Mouse (Mus musculus): ENCODE measurements around the gene Ptk7. TPM values are rescaled to one million over a fixed set of nuclear protein-coding genes. Genes with fewer than 3 reads are reported as not detected.

Gene Ptk7
- polyA plus RNA-seq, 1 experiment from 2014 or later = 80.9 TPM

DNA sequence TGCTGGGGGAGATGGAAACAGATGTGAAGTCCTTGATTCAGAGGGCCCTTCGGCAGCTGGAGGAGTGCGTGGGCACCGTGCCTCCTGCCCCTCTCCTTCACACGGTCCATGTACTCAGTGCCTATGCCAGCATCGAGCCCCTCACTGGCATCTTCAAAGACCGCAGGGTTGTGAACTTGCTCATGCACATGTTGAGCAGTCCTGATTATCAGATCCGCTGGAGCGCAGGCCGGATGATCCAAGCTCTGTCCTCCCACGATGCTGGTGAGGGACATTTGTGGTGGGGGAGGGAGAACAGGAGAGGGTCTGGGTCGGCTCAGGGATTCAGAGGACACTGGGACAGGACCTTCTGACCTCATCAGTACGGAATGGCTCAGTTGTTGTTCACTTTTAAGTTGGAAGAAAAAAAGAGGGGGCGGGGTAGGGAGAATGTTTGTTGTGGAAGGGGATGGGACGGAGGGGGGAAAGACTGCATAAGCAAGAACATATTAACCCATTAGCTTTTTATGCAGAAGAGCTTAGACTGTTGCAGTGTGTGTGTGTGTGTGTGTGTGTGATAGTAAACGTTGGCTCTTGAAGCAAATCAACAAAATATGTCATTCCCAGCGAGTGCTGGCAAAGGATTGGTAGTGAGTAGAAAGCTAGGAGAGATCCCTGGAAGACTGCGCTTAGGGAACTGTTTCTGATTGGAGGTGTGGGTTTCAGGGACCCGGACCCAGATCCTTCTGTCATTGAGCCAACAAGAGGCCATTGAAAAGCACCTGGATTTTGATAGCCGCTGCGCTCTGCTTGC is 22.6 kb upstream of the Ptk7 start:
- peaks cover 34% of the 10 kb centered on the region for H3K4me1 ChIP-seq
- peak overlapping the region; percentile 65 for H3K4me2 ChIP-seq (replicated peaks)
- no peaks in the 10 kb centered on the region for H3K27me3 ChIP-seq
- peaks cover 43% of the 10 kb centered on the region for H3K36me3 ChIP-seq
- H3K4me3 ChIP-seq = peak overlapping the region; percentile 67
- H3K9me3 ChIP-seq (replicated peaks) = no peaks in the 10 kb centered on the region
- H3K9ac ChIP-seq = peak overlapping the region; percentile 91
- 78% methylated on average over 20 of the region's 20 CpGs for WGBS
- no peak overlapping the region for H3K27ac ChIP-seq
- no peak for ATAC-seq (ENCODE audit: low FRiP score)

DNA sequence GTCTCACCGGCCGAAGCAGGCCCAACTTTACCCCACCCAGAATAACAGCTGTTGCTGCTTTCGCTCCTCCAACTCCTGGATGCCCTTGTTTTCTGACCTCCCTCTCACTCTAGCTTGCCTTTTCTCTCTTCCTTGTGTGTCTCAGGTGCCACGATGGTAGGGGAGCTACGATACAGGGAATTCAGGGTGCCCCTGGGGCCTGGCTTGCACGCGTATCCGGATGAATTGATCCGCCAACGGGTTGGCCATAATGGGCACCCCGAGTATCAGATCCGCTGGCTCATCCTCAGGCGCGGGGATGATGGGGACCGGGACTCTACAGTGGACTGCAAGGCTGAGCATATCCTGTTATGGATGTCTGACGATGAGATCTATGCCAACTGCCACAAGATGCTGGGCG is 22.0 kb upstream of the Ptk7 start:
- Histone ChIP-seq H3K27ac (peak overlapping the region; percentile 94; the same call in 1 of the 2 replicates), H3K27me3 (no peaks in the 10 kb centered on the region), H3K9ac (peak overlapping the region; percentile 91), H3K9me3 (replicated peaks) (no peaks in the 10 kb centered on the region), H3K36me3 (peaks cover 37% of the 10 kb centered on the region), H3K4me1 (peaks cover 40% of the 10 kb centered on the region), H3K4me3 (peak overlapping the region; percentile 67), H3K4me2 (replicated peaks) (peak overlapping the region; percentile 65)
- 80% methylated on average over 17 of the region's 17 CpGs for WGBS
- no peak for ATAC-seq (ENCODE audit: low FRiP score)

- Histone ChIP-seq H3K27ac (peak within 1 kb of the TSS; percentile 94), H3K27me3 (no peaks in the 10 kb centered on the region), H3K4me1 (peaks cover 40% of the 10 kb centered on the region), H3K4me2 (replicated peaks) (peak within 1 kb of the TSS; percentile 65), H3K36me3 (peaks cover 29% of the 10 kb centered on the region), H3K9ac (peak within 1 kb of the TSS; percentile 91), H3K9me3 (replicated peaks) (no peaks in the 10 kb centered on the region), H3K4me3 (peak within 1 kb of the TSS; percentile 67)
- WGBS = under 1% methylated on average over 53 of the region's 58 CpGs
- ATAC-seq (ENCODE audit: low FRiP score) = peak; percentile 95
Observed at GRCm38 (mm10) chr17:46650232-46651031, 21.1 kb upstream of the Ptk7 start, which contains the start of gene Cul7. Gene Cul7 (plus strand): TSS chr17:46650337.

DNA sequence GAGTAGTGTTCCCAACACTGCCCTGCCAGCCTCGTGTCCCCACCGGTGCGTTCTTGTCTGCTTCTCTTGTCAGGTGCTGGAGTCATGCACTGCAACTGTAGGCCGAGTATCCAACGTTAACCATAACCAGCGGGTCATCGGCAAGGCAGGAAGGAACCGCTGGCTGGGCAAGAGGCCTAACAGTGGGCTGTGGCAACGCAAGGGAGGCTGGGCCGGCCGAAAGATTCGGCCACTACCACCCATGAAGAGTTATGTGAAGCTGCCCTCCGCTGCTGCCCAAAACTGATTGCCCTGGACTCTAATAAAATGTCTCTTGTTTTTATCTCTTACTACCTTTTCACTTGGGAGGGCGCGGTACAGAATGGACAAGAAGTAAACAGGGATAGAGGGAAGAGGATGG is 20.5 kb upstream of the Ptk7 start:
- ATAC-seq (ENCODE audit: low FRiP score) = no peak
- Histone ChIP-seq H3K27me3 (no peaks in the 10 kb centered on the region), H3K9me3 (replicated peaks) (no peaks in the 10 kb centered on the region), H3K9ac (peak overlapping the region; percentile 91), H3K36me3 (peaks cover 25% of the 10 kb centered on the region), H3K4me1 (peaks cover 44% of the 10 kb centered on the region), H3K27ac (peak overlapping the region; percentile 94), H3K4me3 (peak overlapping the region; percentile 67), H3K4me2 (replicated peaks) (peak overlapping the region; percentile 65)
- 37% methylated on average over 15 of the region's 15 CpGs for WGBS

DNA sequence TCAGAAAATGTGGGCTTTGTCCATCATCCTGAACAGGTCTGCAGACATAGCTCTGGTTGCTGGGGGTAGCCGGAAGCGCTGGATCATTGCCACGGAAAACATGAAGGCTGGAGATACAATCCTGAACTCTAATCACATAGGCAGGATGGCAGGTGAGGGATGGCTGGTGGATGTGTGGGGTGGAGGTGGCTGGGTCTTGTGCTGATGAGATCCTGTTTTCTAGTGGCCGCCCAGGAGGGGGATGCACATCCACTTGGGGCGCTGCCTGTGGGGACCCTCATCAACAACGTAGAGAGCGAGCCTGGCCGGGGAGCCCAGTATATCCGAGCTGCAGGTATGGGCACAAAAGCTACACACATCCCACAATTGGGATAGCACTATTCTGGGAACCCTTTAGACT is 19.1 kb upstream of the Ptk7 start:
- Histone ChIP-seq H3K9ac (no peak overlapping the region), H3K27ac (no peak overlapping the region), H3K9me3 (replicated peaks) (no peaks in the 10 kb centered on the region)

DNA sequence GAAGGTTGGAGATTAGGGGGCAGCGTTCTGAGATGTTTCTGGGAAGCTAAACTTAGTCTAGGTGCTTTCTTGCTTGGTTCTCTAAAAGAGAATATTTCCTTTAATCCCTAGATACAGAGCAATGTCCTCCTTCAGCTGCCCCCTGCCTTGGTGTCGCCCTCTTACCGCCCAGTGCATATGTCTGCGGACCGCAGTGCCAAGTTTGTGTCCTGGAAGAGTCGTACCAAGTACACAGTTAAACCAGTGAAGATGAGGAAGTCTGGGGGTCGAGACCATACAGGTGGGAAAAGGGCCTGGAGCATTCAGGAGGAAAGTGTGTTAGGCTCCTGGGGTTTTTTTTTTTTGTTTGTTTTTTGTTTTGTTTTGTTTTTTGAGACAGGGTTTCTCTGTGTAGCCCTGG is 18.0 kb upstream of the Ptk7 start:
- Histone ChIP-seq H3K4me3 (no peak overlapping the region), H3K4me1 (peaks cover 43% of the 10 kb centered on the region), H3K4me2 (replicated peaks) (peak overlapping the region; percentile 93; the same call in 1 of the 2 replicates), H3K9me3 (replicated peaks) (no peaks in the 10 kb centered on the region), H3K27ac (no peak overlapping the region), H3K36me3 (peaks cover 14% of the 10 kb centered on the region), H3K9ac (no peak overlapping the region), H3K27me3 (no peaks in the 10 kb centered on the region)
- ATAC-seq (ENCODE audit: low FRiP score) = no peak
- 90% methylated on average over 7 of the region's 7 CpGs for WGBS

More for the DNA sequence above, 19.1 kb upstream of the Ptk7 start:
- WGBS = 92% methylated on average over 9 of the region's 9 CpGs
- no peak overlapping the region for H3K4me3 ChIP-seq
- H3K4me1 ChIP-seq = peaks cover 47% of the 10 kb centered on the region
- peaks cover 11% of the 10 kb centered on the region for H3K36me3 ChIP-seq
- H3K4me2 ChIP-seq (replicated peaks) = no peak overlapping the region
- H3K27me3 ChIP-seq = no peaks in the 10 kb centered on the region
- ATAC-seq (ENCODE audit: low FRiP score) = no peak

DNA sequence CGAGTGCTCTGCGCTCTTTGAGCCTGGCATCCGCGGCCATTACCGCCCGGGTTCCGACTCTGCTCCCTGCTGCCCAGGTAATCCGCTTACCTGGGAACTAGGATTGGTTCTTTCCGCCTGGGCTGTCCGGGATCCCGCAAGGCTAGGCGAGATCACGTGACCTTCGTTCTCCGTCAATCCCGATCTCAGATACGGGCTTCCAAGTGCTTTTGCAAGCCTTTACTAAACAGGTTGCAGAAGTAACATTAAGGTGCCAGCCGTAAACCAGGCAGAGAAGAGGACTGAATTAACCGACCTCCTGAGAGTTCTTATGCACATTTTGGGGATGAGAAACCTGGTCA is 17.0 kb upstream of the Ptk7 start:
- Histone ChIP-seq H3K27ac (peak overlapping the region; percentile 82), H3K9ac (peak overlapping the region; percentile 83), H3K36me3 (peaks cover 23% of the 10 kb centered on the region), H3K4me3 (peak overlapping the region; percentile 77), H3K9me3 (replicated peaks) (no peaks in the 10 kb centered on the region), H3K4me1 (peaks cover 34% of the 10 kb centered on the region), H3K4me2 (replicated peaks) (peak overlapping the region; percentile 93), H3K27me3 (no peaks in the 10 kb centered on the region)
- ATAC-seq (ENCODE audit: low FRiP score) = no peak
- WGBS = under 1% methylated on average over 19 of the region's 19 CpGs

- H3K4me2 ChIP-seq (replicated peaks) = peak within 1 kb of the TSS; percentile 93
- no peaks in the 10 kb centered on the region for H3K9me3 ChIP-seq (replicated peaks)
- no peaks in the 10 kb centered on the region for H3K27me3 ChIP-seq
- peak; percentile 71 for ATAC-seq (ENCODE audit: low FRiP score)
- peaks cover 25% of the 10 kb centered on the region for H3K36me3 ChIP-seq
- H3K27ac ChIP-seq = peak within 1 kb of the TSS; percentile 82
- H3K9ac ChIP-seq = peak within 1 kb of the TSS; percentile 83
- peak within 1 kb of the TSS; percentile 77 for H3K4me3 ChIP-seq
- peaks cover 28% of the 10 kb centered on the region for H3K4me1 ChIP-seq
- under 1% methylated on average over 53 of the region's 53 CpGs for WGBS
Observed at GRCm38 (mm10) chr17:46645561-46646321, 16.4 kb upstream of the Ptk7 start, which contains the start of the genes Klc4 and Mrpl2. Gene Klc4 (minus strand): TSS chr17:46646022. Gene Mrpl2 (plus strand): TSS chr17:46646229.

DNA sequence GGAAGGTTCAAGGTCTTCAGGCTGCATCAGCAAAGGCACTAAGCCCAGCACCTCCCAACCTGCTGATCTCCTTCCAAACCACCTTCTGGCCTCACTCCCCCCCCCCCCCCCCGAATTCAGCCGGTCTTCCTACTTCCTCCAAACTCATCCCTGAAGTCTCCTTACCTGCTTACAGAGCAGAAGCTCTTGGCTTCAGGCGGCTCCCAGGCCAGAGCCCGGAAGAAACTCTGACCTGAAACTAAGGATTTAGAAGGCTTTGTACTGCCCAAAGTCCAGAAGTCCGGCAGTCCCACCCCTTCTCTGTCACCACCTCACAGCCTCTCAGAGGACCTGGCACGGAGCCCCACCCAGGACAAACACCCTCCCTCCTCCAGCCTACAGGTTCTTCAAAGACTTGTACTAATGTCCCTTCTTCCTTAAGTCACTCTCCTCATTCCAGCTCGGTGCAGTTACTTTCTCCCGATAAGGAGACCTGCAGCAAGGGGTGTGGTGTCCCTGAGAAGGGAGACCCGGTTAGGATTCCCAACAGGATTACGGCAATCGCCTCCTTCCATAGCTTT is 15.7 kb upstream of the Ptk7 start:
- Histone ChIP-seq H3K4me3 (peak overlapping the region; percentile 77), H3K9me3 (replicated peaks) (no peaks in the 10 kb centered on the region), H3K36me3 (peaks cover 33% of the 10 kb centered on the region), H3K27ac (no peak overlapping the region), H3K4me2 (replicated peaks) (peak overlapping the region; percentile 93), H3K27me3 (no peaks in the 10 kb centered on the region), H3K9ac (peak overlapping the region; percentile 72), H3K4me1 (peaks cover 28% of the 10 kb centered on the region)
- 15% methylated on average over 11 of the region's 11 CpGs for WGBS
- no peak for ATAC-seq (ENCODE audit: low FRiP score)

DNA sequence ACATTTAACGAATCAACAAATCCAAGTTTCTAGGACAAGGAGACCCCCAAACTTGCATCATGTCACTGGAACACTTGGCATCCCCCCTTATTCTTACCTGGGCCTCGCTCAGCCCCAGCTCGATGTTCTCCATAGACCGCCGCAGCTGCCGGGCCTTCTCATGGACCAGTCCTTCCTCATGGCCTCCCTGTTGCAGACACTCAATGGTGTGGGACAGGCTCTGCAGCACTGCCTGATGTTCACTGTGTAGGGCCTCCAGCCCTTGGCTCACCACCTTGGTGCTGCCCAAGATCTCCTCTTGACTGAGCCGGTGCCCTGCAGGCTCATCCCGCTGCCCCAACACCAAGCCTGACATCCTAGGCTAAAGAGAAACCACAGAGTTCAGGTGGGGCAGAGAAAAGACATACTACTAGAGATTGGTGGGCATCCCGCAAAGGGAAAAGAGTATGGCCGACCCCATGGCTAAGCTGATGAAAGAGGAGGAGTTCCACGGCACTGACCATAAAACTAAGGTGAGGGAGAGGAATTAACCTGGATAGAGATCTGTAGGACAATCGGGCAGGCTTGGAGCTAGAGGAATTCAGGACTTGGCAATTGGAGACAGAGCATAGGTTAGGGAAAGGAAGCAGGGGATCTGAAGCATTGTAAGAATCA is 15.0 kb upstream of the Ptk7 start:
- WGBS = 91% methylated on average over 12 of the region's 12 CpGs
- Histone ChIP-seq H3K27me3 (no peaks in the 10 kb centered on the region), H3K27ac (no peak overlapping the region), H3K9ac (peak overlapping the region; percentile 72), H3K4me3 (peak overlapping the region; percentile 77), H3K9me3 (replicated peaks) (no peaks in the 10 kb centered on the region), H3K4me2 (replicated peaks) (peak overlapping the region; percentile 93), H3K36me3 (peaks cover 40% of the 10 kb centered on the region), H3K4me1 (peaks cover 21% of the 10 kb centered on the region)
- no peak for ATAC-seq (ENCODE audit: low FRiP score)

- H3K9ac ChIP-seq = no peak overlapping the region
- H3K36me3 ChIP-seq = peaks cover 42% of the 10 kb centered on the region
- H3K27me3 ChIP-seq = no peaks in the 10 kb centered on the region
- H3K4me2 ChIP-seq (replicated peaks) = no peak overlapping the region
- no peak for ATAC-seq (ENCODE audit: low FRiP score)
- H3K4me1 ChIP-seq = peaks cover 18% of the 10 kb centered on the region
- no peak overlapping the region for H3K27ac ChIP-seq
- H3K9me3 ChIP-seq (replicated peaks) = no peaks in the 10 kb centered on the region
- 92% methylated on average over 17 of the region's 17 CpGs for WGBS
- no peak overlapping the region for H3K4me3 ChIP-seq
Observed at GRCm38 (mm10) chr17:46642060-46642459, 12.8 kb upstream of the Ptk7 start.
